Mouse (Mus musculus) MEL-GATA-1-ER (cell line): ENCODE measurements around the gene Ogdhl.

Experiments used
- DNase-seq: peaks from one replicate; pipeline ENCODE4 v3.0.0-alpha.2; 2012; ENCODE audit warnings: low read depth; ENCODE audit errors: extremely low read depth

Ogdhl gene

GRCm38 (mm10) chr14:32321732-32322685, at the start of gene Ogdhl:
Gene Ogdhl, plus strand, starts transcription at chr14:32322019.
- peak; percentile 30 for DNase-seq

GRCm38 (mm10) chr14:32301622-32302021, 20.2 kb upstream of the Ogdhl start:
- no peak for DNase-seq

GRCm38 (mm10) chr14:32302423-32302822, 19.4 kb upstream of the Ogdhl start:
- no peak for DNase-seq

GRCm38 (mm10) chr14:32304921-32305320, 16.9 kb upstream of the Ogdhl start:
- no peak for DNase-seq

GRCm38 (mm10) chr14:32309876-32310275, 11.9 kb upstream of the Ogdhl start:
- DNase-seq = no peak

- no peak for DNase-seq
These were observed 10.3 kb upstream of the Ogdhl start for GRCm38 (mm10) chr14:32311381-32312035.

GRCm38 (mm10) chr14:32317822-32318221, 4.0 kb upstream of the Ogdhl start:
- peak; percentile 9 for DNase-seq

DNA sequence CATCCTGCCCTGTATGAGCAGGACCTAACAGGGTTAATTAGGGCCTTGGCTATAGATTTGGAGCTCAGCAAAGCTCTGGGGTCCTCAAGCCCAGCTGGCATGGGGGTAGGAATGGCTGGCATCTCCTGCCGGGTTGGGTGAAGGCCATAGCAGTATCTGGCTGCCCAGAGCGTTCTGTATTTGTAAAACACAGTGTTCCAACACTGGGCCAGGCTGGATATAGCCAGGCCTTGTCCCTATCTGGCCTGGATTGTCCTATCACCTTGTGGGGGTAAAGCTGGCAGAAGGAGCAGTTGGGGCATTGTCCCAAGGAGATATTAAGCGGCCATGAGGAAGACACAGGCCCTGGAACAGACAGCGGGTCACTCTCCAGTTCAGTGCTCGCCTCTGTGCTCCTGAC, 1.4 kb downstream of the Ogdhl start:
- no peak for DNase-seq

DNA sequence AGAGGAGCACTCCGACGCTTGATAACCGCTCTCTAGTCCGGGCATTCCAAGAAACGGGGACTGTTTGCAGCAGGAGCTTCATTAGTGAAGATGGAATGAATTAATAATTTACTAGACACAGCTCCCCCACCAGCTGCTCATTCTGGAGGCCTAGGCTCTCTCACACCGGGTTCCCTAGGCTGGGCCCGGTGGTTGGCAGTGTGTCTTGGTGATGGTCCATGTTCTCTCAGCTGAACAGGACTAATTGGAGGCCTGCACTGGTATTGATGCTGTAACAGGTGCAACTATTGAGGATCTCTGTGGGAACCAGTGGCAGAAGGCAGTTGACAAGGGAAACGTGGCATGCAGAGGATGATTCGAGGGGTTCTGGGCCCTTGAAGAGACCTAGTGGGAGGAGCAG, 5.5 kb downstream of the Ogdhl start:
- no peak for DNase-seq

DNA sequence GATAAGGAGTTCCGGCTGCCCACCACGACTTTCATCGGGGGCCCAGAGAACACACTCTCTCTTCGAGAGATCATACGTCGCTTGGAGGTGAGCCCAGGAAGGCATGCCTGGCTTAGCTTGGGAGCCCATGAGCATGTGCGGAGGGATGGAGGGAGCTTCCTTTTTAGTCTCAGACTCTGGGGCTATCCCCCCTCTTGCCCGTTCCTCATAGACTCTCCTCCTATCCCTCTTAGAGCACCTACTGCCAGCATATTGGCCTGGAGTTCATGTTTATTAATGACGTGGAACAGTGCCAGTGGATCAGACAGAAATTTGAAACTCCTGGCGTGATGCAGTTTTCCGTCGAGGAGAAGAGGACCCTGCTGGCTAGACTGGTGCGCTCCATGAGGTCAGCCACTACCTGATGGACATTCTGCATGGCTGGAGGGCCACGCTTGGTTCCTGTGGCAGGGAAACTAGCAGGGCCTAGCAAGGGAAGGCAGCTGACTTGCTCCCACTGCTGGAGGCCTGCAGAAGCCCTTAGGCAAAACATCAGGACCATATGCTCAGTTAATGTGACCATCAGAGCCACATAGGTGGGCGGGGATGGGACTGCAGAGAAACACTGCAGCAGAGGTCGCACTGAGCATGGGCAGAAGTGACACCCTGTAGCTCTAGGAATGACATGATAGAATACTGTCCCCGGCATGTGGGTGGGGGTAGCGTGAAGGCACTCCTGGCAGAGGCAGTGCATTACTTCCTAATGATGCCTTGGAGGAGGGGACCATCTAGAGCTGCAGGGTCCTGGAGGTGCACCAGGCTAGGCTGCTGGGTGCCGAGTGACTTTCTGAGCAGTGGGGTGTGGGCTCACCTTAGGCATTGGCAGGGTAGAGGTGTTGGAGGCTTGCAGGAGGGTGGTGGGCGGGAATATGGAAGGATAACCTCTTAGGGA, 11.0 kb downstream of the Ogdhl start:
- DNase-seq = no peak

DNA sequence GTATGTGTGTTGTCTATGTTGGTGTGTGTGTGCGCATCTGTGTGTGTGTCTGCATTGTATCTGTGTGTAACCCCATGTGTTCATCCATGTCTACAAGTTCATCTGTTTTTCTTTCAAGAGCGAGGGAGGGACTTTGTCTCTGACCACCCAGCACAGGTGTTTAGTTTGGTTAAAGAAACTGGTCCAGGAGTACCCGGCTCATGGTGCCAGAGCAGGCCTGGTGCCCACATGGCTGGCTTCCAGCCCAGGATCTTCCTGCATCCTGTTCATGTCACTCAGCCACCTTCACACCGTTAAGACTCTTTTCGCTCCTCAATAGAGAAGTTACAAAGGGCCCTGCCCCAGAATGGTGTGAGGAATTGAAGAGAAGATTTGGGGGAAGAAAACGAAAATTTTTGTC, 14.2 kb downstream of the Ogdhl start:
- DNase-seq = no peak

DNA sequence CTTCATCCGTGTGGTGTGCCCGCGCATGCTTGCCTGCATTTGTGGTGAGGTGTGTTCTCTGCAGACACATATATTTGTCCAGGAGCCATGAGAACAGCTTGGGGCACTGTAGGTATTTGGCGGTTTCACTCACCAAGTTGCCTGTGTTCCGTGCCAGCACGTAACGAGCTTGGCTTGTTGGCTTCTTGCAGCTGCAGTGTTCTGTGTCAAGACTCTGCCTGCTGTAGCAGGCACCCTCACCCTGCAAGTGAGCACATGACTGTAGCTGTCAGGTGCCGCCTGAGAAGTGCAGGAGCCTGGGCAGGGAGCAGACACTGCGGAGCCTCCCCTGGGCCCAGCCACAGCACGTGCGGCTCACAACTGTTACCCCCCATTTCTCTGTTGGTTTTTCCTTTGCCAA, 14.7 kb downstream of the Ogdhl start:
- DNase-seq = no peak

- no peak for DNase-seq
These were observed 20.0 kb downstream of the Ogdhl start for GRCm38 (mm10) chr14:32341823-32342222.

DNA sequence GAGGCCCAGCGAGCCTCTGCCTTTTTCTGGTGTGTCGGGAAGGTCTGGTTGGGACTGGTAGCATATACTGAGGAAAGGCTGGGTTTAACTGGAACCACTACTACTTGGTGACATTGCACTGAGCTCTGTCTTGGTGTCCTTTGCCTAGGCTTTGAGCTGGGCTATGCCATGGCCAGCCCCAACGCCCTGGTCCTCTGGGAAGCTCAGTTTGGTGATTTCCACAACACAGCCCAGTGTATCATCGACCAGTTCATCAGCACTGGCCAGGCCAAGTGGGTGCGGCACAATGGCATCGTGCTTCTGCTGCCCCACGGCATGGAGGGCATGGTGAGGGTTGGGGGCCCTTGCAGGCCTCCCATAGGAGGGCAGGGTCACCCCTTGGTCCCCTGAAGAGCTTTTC, 22.4 kb downstream of the Ogdhl start:
- no peak for DNase-seq

DNA sequence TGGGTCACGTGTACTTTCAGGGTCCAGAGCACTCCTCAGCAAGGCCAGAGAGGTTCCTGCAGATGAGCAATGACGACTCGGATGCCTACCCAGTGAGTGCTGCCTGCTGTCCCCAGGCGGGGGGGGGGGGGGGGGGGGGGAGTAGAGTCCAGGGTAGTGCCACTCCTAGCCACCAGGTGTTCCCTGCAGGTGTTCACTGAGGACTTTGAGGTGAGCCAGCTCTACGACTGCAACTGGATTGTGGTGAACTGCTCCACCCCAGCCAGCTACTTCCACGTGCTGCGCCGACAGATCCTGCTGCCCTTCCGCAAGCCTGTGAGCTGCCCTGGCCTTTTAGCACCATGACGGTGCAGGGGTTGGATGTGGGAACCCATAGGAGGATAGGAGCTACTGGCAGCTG, 22.9 kb downstream of the Ogdhl start:
- no peak for DNase-seq

GRCm38 (mm10) chr14:32347307-32347706, 25.5 kb downstream of the Ogdhl start:
- no peak for DNase-seq

- DNase-seq = peak; percentile 10
These were observed 29.5 kb downstream of the Ogdhl start for GRCm38 (mm10) chr14:32351181-32351920.

DNA sequence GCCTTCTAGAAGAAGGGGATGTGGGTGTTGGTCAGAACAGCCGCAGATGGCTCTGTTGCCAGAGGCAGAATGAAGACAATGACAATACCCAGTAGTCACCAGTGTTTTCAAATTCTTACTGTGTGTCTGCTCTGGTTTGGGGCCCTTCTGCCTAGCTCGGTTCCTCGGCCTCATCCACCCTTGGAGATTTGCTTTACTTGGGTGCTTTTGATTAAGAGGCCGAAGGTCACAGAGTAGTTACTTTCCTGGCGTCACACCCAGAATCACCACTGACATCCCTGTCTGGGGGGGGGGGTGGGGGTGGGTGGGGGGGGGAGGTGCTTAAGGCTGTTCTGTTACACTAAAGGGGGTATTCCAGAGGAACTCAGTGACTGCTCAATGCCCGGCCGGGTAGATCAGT, 42.5 kb downstream of the Ogdhl start:
- no peak for DNase-seq

- no peak for DNase-seq
These were observed 47.9 kb downstream of the Ogdhl start for GRCm38 (mm10) chr14:32369756-32370155.

DNA sequence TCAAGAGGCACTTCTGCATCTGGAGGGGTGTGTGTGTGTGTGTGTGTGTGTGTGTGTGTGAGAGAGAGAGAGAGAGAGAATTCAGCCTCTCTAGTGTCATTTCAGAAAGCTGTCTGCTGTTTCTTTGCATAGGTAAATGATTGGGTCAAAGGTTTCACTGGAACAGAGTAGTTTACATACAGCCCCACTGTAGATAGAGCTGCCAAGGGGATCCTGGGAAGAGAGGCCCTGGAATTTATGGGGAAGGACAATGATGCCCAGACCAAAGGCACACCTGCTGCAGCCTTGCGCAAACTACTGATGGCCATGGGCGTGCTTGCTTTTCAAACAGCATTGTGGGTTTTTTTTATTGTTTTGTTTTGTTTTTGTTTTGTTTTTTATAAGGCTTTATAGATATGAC, 50.7 kb downstream of the Ogdhl start:
- DNase-seq = no peak
